Mouse (Mus musculus) granulocyte monocyte progenitor cell, adult 5-6 weeks (primary cell): Measurements from ENCODE around the gene Daglb. TPM values are rescaled to one million over a fixed set of nuclear protein-coding genes. Genes with fewer than 3 reads are reported as not detected.
A peak's percentile ranks its signal among the peaks of the same experiment; 100 is the strongest.

Experiments
- ATAC-seq: replicated peaks from 2 replicates; pipeline ENCODE4 v1.8.0; 2016; ENCODE audit warnings: mild to moderate bottlenecking, moderate TSS enrichment, inconsistent platforms; ENCODE audit not compliant: poor library complexity, severe bottlenecking
- total RNA-seq, 2 experiments: library from RNA; stranded (forward) in 1 of 2; stranded (reverse) in 1 of 2; fragments of 200-712, 200-1000 nt in 1 of 2; fragments of >200 nt in 1 of 2; fragmentation: Nextera tagmentation in 1 of 2; gene quantifications; 2 replicates each; pipeline ENCODE4 v1.2.3; 2014 to 2017

Gene Daglb
- 11.7 and 22.8 TPM in 2 replicates for total RNA-seq (2014; fragmentation: Nextera tagmentation)
- total RNA-seq (2017): 24.1 and 25.0 TPM in 2 replicates

GRCm38 (mm10) chr5:143464100-143464756, at the start of gene Daglb:
Gene Daglb, plus strand, starts transcription at chr5:143464584.
- peak; percentile 87 for ATAC-seq

GRCm38 (mm10) chr5:143421484-143421883, 42.9 kb upstream of the Daglb start:
- ATAC-seq: no peak

- ATAC-seq: no peak
Measured at GRCm38 (mm10) chr5:143422990-143423389, 41.4 kb upstream of the Daglb start.

GRCm38 (mm10) chr5:143423899-143424519, 40.4 kb upstream of the Daglb start:
- ATAC-seq: peak; percentile 98

- peak; percentile 98 for ATAC-seq
Measured at GRCm38 (mm10) chr5:143434421-143434820, 30.0 kb upstream of the Daglb start.

GRCm38 (mm10) chr5:143441298-143441697, 23.1 kb upstream of the Daglb start:
- ATAC-seq: no peak

GRCm38 (mm10) chr5:143441753-143442152, 22.6 kb upstream of the Daglb start:
- peak; percentile 62 for ATAC-seq

GRCm38 (mm10) chr5:143463671-143464070, 713 bp upstream of the Daglb start:
- ATAC-seq: no peak

- peak; percentile 18 for ATAC-seq
Measured at GRCm38 (mm10) chr5:143464757-143465118, 354 bp downstream of the Daglb start.

GRCm38 (mm10) chr5:143465156-143466085, 1.0 kb downstream of the Daglb start:
- peak; percentile 45 for ATAC-seq

- ATAC-seq: no peak
Measured at GRCm38 (mm10) chr5:143466891-143467669, 2.7 kb downstream of the Daglb start.

GRCm38 (mm10) chr5:143467931-143468330, 3.5 kb downstream of the Daglb start:
- ATAC-seq: no peak

- ATAC-seq: no peak
Measured at GRCm38 (mm10) chr5:143469628-143470027, 5.2 kb downstream of the Daglb start.

- ATAC-seq: peak; percentile 63
Measured at GRCm38 (mm10) chr5:143470421-143471164, 6.2 kb downstream of the Daglb start.

- peak; percentile 58 for ATAC-seq
Measured at GRCm38 (mm10) chr5:143471165-143471546, 6.8 kb downstream of the Daglb start.

GRCm38 (mm10) chr5:143471953-143472618, 7.7 kb downstream of the Daglb start:
- ATAC-seq: no peak

- ATAC-seq: peak; percentile 78
Measured at GRCm38 (mm10) chr5:143475153-143475844, 10.9 kb downstream of the Daglb start.

GRCm38 (mm10) chr5:143476013-143476412, 11.6 kb downstream of the Daglb start:
- no peak for ATAC-seq
